Mouse (Mus musculus) cerebellum, adult 2 months (tissue): ENCODE data around the gene Mtrex.

Source experiments
- CTCF ChIP-seq: fragments of 200-500 bp; IDR thresholded peaks from 2 replicates; pipeline ENCODE4 v1.5.1; 2011; ENCODE audit warnings: low read depth, mild to moderate bottlenecking, control low read depth, low read length, moderate library complexity, borderline replicate concordance; ENCODE audit not compliant: insufficient read depth
- POLR2A ChIP-seq: fragments of 200-500 bp; IDR thresholded peaks from 2 replicates; pipeline ENCODE4 v1.6.1; 2011; ENCODE audit warnings: low read length, control low read depth, borderline replicate concordance; ENCODE audit not compliant: insufficient read depth

- TF ChIP-seq CTCF (no peak), POLR2A (no peak)
These were observed 59.8 kb downstream of the Mtrex start for GRCm38 (mm10) chr13:112867381-112867780.
